Mouse (Mus musculus): ENCODE data around the gene Dusp14.

DNA sequence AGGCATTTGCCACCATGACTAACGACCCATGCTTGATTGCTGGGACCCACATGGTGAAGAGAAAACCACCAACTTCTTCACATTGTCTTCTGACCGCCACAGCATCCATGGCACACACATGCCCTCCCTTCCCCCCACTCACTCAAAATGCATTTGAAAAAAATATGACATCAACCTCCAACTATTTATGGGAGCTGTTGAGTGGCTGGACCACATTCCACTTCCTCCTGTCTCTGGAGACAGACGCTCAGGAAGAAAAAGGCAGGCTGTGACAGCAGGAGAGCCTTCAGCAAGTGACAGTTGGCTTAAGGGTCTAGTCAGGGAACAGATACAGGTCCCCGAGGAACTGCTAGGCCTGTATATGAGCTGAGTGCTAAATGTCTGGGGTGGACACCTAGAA, 10.8 kb upstream of the Dusp14 start:
- TF ChIP-seq CTCF (IDR thresholded peaks at IDR 0.05; ENCODE audit: low read depth): no peak
- TF ChIP-seq EP300 (IDR thresholded peaks at IDR 0.05; ENCODE audit: low read depth): no peak
